Mouse (Mus musculus) left cerebral cortex, adult 18-20 months (tissue): ENCODE data around the gene Myod1. TPM values are rescaled to one million over a fixed set of nuclear protein-coding genes. Genes with fewer than 3 reads are reported as not detected.
A peak's percentile ranks its signal among the peaks of the same experiment; 100 is the strongest.

Experiments used
- DNase-seq, 2 experiments: peaks; one replicate each; pipeline ENCODE4 v3.0.0; 2021 to 2022; ENCODE audit warnings: low spot score in 2 of 2, mixed read lengths in 1 of 2
- total RNA-seq, 2 experiments: library from RNA; stranded (reverse); gene quantifications; 2 replicates each; pipeline ENCODE4 v1.2.3; 2021

The Myod1 gene
- total RNA-seq, 2 experiments from 2014 or later, result not detected

- DNase-seq, result no peak
These were observed 37.9 kb downstream of the Myod1 start for GRCm38 (mm10) chr7:46413959-46414725.

GRCm38 (mm10) chr7:46415818-46416425 lies 39.6 kb downstream of the Myod1 start:
- DNase-seq, result peak; percentile 42 to 60

- no peak for DNase-seq
These were observed 41.2 kb downstream of the Myod1 start for GRCm38 (mm10) chr7:46417467-46417866.

- DNase-seq, result no peak
These were observed 41.9 kb downstream of the Myod1 start for GRCm38 (mm10) chr7:46418102-46418622.

DNA sequence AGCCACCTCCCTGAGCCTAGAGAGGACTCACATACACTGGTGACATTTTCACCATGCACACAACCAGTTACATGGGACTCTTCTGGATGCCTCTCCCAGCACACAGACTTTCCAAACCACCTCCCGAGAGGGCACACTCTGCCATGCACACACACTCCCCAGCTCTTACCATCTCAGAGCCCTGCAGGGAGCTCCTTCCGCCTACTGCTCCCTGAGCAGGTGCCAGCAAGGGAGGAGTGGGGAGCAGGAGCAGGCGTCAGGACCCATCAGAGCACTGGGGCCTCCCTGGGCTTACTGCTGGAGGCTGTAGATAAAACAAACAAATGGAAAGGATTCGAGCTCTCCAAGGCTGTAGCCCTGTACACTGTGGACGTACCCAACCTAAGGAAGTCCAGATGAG lies 45.3 kb downstream of the Myod1 start:
- DNase-seq, result peak in 1 of 2 experiments; percentile 69

- no peak for DNase-seq
These were observed 45.9 kb downstream of the Myod1 start for GRCm38 (mm10) chr7:46422052-46422763.

DNA sequence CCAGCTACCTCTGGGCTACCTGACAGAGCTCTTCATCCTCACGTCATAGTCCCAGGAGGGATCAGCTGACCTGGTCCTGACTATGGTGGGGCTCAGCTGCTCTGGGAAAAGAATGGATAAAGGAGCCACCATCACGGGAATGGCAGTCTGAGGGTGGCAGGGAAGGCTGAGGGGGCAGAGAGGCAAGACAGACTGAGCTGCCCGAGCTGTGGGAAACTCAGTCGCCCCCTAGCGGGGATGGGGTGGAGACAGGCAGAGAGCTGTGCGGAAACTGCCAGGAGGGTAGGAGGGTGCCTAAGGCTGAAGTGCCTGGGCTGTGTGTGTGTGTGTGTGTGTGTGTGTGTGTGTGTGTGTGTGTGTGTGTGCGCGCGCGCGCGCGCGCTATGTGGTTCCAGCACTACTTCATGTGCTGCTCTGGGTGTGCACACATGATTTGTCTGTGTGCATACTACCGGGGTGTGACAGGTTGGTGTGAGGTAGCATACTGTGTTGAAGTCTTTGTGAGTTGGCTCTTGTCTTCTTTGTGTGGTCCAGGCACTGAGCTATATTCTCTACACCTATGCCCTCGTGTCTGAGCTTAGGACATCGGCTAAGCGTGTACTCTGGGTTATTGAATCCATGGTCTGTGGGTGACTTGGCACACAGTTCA lies 46.6 kb downstream of the Myod1 start:
- DNase-seq, result peak; percentile 82 to 88

DNA sequence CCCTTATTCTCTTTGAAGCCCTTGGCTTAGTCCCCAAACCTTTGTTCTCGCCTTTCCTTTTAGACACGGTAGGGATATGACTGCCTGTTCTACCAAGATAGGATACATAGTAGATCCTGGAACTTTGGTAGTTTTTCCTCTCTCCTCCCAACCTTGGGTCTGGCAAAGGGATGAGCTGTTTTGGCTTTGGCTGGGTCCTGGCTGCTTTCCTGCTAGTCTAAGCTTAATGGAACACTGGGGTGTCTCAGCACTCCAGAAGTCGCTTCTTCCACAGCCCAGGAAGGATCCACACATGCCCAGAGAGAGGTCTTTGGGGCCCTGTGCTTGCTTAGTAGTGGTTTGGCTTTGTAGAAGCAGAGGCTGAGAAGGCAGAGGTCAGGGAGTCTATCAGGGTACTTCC lies 47.7 kb downstream of the Myod1 start:
- DNase-seq, result no peak

DNA sequence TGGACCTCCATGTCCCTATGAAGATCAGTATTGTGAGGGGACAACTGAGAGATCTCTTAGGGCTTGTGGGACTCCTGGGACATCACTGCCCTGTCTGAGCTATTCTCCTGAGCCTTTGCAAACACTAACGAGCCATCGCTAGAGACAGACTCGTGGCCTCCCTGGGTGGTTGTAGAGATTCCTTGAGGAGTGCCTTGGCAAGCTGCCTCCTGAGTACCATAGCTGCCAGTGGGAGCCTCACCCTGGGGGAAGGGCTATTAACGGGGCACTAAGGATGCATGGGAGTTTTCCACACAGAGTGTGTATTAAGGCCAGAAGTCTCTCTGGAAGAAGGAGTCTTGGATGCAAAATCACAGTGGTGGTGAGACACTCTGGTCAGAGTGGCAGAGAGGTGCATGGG lies 48.7 kb downstream of the Myod1 start:
- DNase-seq, result no peak

Other genes with a start within 250 kb of the Myod1 start
- 10 to 100 TPM; 34.8 to 39.2 TPM for gene Abcc8, start 196.4 kb upstream of the Myod1 start, total RNA-seq
- under 1 TPM in 1 of 2 experiments, not detected in 1; 0.28 TPM for gene Ush1c, start 138.0 kb upstream of the Myod1 start, total RNA-seq
- under 1 TPM in 1 of 2 experiments, not detected in 1; 0.07 TPM for gene Otog, start 135.5 kb upstream of the Myod1 start, total RNA-seq
- 100 to 1,000 TPM; 132 to 153 TPM for gene Kcnc1, start 20.0 kb downstream of the Myod1 start, total RNA-seq